Mouse (Mus musculus) T-helper 2 cell (primary cell): ENCODE measurements around the gene Tmem240.
"Not testable (repeated sequence)": the region's sequence is repeated elsewhere in the genome, so short reads cannot be mapped to it uniquely, and the experiment has no call there.

Experiments used
- in situ Hi-C: fragments of 300-600 bp; cut with MboI, MseI; formaldehyde crosslinking; loops from one replicate; pipeline ENCODE4 v1.15.1; 2025; ENCODE audit warnings: high pct_unique_total_duplicates

The Tmem240 gene

GRCm38 (mm10) chr4:155734350-155734941 is at the start of gene Tmem240:
Tmem240 (plus strand) TSS chr4:155734800.
- in situ Hi-C loops = no loop called here

GRCm38 (mm10) chr4:155687764-155688163 is 46.8 kb upstream of the Tmem240 start:
- in situ Hi-C loops = not testable (repeated sequence)

DNA sequence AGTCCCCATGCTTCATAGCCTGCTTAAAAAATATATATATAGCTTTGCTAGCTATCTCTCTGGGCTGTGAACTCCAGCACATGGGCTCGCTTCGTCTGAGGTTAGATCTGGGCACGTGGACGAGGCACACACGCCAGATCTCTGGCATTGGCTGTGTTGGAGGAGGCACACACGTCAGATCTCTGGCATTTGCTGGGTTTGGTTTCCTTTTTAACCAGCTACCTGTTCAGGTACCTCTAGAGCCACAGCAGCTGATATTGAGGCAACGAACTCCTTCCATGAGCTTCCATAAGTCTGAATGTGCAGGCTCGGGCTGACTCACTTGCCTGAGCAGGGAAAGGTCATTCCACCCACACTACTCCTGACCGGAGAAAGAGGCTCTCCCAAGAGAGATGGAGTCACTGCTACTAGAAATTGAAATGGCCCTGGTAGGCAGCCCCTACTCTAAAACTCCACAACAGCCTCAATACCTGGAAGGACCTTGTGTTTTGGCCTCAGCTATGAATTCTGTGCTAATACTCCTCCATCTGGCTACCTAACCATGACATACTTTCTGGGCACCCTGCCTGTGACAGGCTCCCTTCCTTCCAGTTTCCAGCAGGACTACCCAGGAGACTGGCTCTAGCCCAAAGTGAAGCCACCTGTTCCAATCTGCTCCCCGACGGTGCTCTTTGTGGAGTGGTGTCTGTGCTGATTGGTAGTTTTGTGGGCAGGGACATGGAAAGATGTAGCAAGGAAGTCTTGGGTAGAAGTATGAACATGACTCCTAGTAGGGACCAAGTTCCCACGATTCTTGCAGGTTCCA is 43.8 kb upstream of the Tmem240 start:
- in situ Hi-C loops = loop anchor here (5.0 kb wide), 1 partner anchor 43 kb away; the partner anchor contains the start of gene Gm10563

DNA sequence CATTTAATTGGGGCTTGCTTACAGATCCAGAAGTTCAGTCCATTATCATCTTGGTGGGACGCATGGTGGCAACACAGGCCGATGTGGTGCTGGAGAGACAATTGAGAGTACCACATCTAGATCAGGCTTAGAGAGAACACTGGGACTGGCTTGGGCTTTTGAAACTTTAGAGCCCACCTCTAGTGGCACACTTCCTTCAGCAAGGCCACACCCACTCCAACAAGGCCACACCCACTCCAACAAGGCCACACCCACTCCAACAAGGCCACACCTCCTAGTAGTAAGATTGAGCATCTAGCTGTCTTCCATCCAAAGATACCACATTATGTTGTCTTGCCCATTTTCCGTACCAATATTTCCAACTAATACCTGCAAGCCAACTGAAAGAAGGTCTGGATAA is 42.2 kb upstream of the Tmem240 start:
- in situ Hi-C loops = loop anchor here (5.0 kb wide), 1 partner anchor 45 kb away; the partner anchor contains the start of gene Gm10563

- in situ Hi-C loops = loop anchor here (5.0 kb wide), 1 partner anchor 47 kb away; the partner anchor contains the start of gene Gm10563
These were observed 40.5 kb upstream of the Tmem240 start, which contains the start of gene Fndc10 for GRCm38 (mm10) chr4:155694111-155694481. Fndc10 (plus strand) TSS chr4:155694342.

GRCm38 (mm10) chr4:155694482-155695401 is 39.9 kb upstream of the Tmem240 start:
- in situ Hi-C loops = loop anchor here (5.0 kb wide), 1 partner anchor 47 kb away; the partner anchor contains the start of gene Gm10563

GRCm38 (mm10) chr4:155695531-155696062 is 39.0 kb upstream of the Tmem240 start:
- in situ Hi-C loops = no loop called here

- in situ Hi-C loops = no loop called here
These were observed 38.0 kb upstream of the Tmem240 start for GRCm38 (mm10) chr4:155696261-155697255.

GRCm38 (mm10) chr4:155700425-155700824 is 34.2 kb upstream of the Tmem240 start:
- in situ Hi-C loops = no loop called here

GRCm38 (mm10) chr4:155703425-155703929 is 31.1 kb upstream of the Tmem240 start:
- in situ Hi-C loops = no loop called here

- in situ Hi-C loops = no loop called here
These were observed 29.6 kb upstream of the Tmem240 start, which contains the start of gene Ssu72 for GRCm38 (mm10) chr4:155704721-155705591. Ssu72 (plus strand) TSS chr4:155704800.

GRCm38 (mm10) chr4:155705592-155705929 is 29.0 kb upstream of the Tmem240 start:
- in situ Hi-C loops = no loop called here

- in situ Hi-C loops = no loop called here
These were observed 26.0 kb upstream of the Tmem240 start for GRCm38 (mm10) chr4:155708582-155708981.

DNA sequence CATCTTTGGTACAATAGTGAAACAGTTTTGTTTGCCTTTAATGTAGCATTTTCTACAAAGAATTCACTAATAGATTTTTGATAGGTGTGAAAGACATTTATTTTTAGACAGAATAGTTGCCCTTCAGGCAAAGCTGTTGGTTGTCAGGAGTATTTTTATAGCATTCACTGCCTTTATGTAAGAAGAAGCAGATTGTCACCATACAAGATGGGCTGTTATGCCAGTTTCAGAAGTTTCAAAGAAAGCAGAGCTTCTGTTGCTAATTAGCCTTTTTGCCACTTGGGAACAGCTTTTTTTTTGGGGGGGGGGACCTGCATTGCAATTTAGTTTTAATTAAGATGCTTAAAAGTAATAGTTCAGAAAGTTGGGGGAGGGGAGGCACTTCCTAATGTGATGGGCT is 25.6 kb upstream of the Tmem240 start:
- in situ Hi-C loops = no loop called here

- in situ Hi-C loops = no loop called here
These were observed 23.9 kb upstream of the Tmem240 start for GRCm38 (mm10) chr4:155710521-155711252.

DNA sequence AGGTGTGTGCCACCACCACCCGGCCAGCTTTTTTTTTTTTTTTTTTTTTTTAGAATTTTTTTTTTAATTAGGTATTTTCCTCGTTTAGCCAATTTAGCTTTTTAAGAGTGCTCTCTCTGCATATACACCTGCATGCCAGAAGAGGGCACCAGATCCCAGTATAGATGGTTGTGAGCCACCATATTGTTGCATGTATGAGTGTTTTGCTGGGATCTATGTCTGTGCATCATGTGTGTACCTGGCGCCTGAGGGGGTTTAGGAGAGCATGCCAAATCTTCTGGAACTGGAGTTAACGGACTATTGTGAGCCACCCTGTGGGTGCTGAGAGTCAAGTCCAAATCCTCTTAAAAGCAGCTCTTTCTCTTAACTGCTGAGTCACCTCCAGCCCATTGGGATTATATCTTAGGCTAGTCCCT is 12.9 kb upstream of the Tmem240 start:
- in situ Hi-C loops = no loop called here

- in situ Hi-C loops = no loop called here
These were observed 6.6 kb upstream of the Tmem240 start for GRCm38 (mm10) chr4:155727993-155728392.

GRCm38 (mm10) chr4:155733267-155733666 is 1.3 kb upstream of the Tmem240 start:
- in situ Hi-C loops = no loop called here
